Mouse (Mus musculus): ENCODE results near the gene Tctex1d4. TPM values are rescaled to one million over a fixed set of nuclear protein-coding genes. Genes with fewer than 3 reads are reported as not detected.

Tctex1d4 gene
- total and polyA plus RNA-seq, 3 experiments, result 1.7 to 2.4 (median 1.8) TPM

- H3K36me3 ChIP-seq (replicated peaks), result peaks cover 53% of the 10 kb centered on the region
- no peak for TF ChIP-seq GATA1 (IDR thresholded peaks at IDR 0.05; ENCODE audit: borderline replicate concordance, low read length)
- TF ChIP-seq POLR2AphosphoS5 (IDR thresholded peaks at IDR 0.05; ENCODE audit: insufficient replicate concordance, low read depth, low read length), result peak; percentile 84
- no peak for DNase-seq (ENCODE audit: low spot score)
Observed at GRCm38 (mm10) chr4:117148047-117148713, 21.6 kb downstream of the Tctex1d4 start.

GRCm38 (mm10) chr4:117148815-117149214 lies 22.2 kb downstream of the Tctex1d4 start:
- DNase-seq (ENCODE audit: low spot score), result no peak
- peaks cover 13% of the 10 kb centered on the region for H3K27me3 ChIP-seq (ENCODE audit: insufficient read depth, low read length)
- no peak overlapping the region for H3K4me3 ChIP-seq (ENCODE audit: low read depth, low read length)
- peaks cover 60% of the 10 kb centered on the region for H3K36me3 ChIP-seq (replicated peaks)
- peaks cover 37% of the 10 kb centered on the region for H3K4me1 ChIP-seq (ENCODE audit: insufficient read depth, low read depth, low read length)
- no peaks in the 10 kb centered on the region for H3K9me3 ChIP-seq (replicated peaks)
- TF ChIP-seq TAL1 (conservative IDR thresholded peaks at IDR 0.05; ENCODE audit: low read depth, low read length) (no peak), CTCF (IDR thresholded peaks at IDR 0.05; ENCODE audit: low read depth, low read length) (no peak), GATA2 (IDR thresholded peaks at IDR 0.05; ENCODE audit: borderline replicate concordance, low read depth, low read length) (no peak), GATA1 (IDR thresholded peaks at IDR 0.05; ENCODE audit: borderline replicate concordance, low read length) (no peak)
- ATAC-seq (ENCODE audit: extremely low read depth, insufficient number of reproducible peaks, low FRiP score, poor library complexity, severe bottlenecking), result no peak

More at GRCm38 (mm10) chr4:117148047-117148713, 21.6 kb downstream of the Tctex1d4 start:
- Histone ChIP-seq H3K27me3 (ENCODE audit: insufficient read depth, low read length) (peaks cover 18% of the 10 kb centered on the region), H3K4me1 (ENCODE audit: insufficient read depth, low read depth, low read length) (peaks cover 31% of the 10 kb centered on the region), H3K4me3 (ENCODE audit: low read depth, low read length) (no peak overlapping the region), H3K9me3 (replicated peaks) (no peaks in the 10 kb centered on the region)
- ATAC-seq (ENCODE audit: extremely low read depth, insufficient number of reproducible peaks, low FRiP score, poor library complexity, severe bottlenecking), result no peak

- ATAC-seq (ENCODE audit: extremely low read depth, insufficient number of reproducible peaks, low FRiP score, poor library complexity, severe bottlenecking) (no peak), DNase-seq (ENCODE audit: low spot score) (no peak)
- Histone ChIP-seq H3K9me3 (replicated peaks) (no peaks in the 10 kb centered on the region), H3K4me1 (ENCODE audit: insufficient read depth, low read depth, low read length) (peaks cover 40% of the 10 kb centered on the region), H3K27me3 (ENCODE audit: insufficient read depth, low read length) (peaks cover 5% of the 10 kb centered on the region; the same call in 1 of the 2 replicates), H3K36me3 (replicated peaks) (peaks cover 67% of the 10 kb centered on the region), H3K4me3 (ENCODE audit: low read depth, low read length) (no peak overlapping the region)
- TF ChIP-seq POLR2AphosphoS5 (IDR thresholded peaks at IDR 0.05; ENCODE audit: insufficient replicate concordance, low read depth, low read length) (peak; percentile 88; the same call in 1 of the 2 replicates), CTCF (IDR thresholded peaks at IDR 0.05; ENCODE audit: low read depth, low read length) (no peak)
Observed at GRCm38 (mm10) chr4:117149291-117150211, 23.0 kb downstream of the Tctex1d4 start.

GRCm38 (mm10) chr4:117150212-117150733 lies 23.7 kb downstream of the Tctex1d4 start:
- Histone ChIP-seq H3K4me3 (ENCODE audit: low read depth, low read length) (no peak overlapping the region), H3K4me1 (ENCODE audit: insufficient read depth, low read depth, low read length) (peaks cover 40% of the 10 kb centered on the region), H3K36me3 (replicated peaks) (peaks cover 74% of the 10 kb centered on the region), H3K27me3 (ENCODE audit: insufficient read depth, low read length) (peaks cover under 1% of the 10 kb centered on the region; the same call in 1 of the 2 replicates), H3K9me3 (replicated peaks) (no peaks in the 10 kb centered on the region)
- ATAC-seq (ENCODE audit: extremely low read depth, insufficient number of reproducible peaks, low FRiP score, poor library complexity, severe bottlenecking) (no peak), DNase-seq (ENCODE audit: low spot score) (no peak)
- no peak for TF ChIP-seq GATA1 (IDR thresholded peaks at IDR 0.05; ENCODE audit: borderline replicate concordance, low read length)
- no peak for TF ChIP-seq TAL1 (conservative IDR thresholded peaks at IDR 0.05; ENCODE audit: low read depth, low read length)
- TF ChIP-seq POLR2AphosphoS5 (IDR thresholded peaks at IDR 0.05; ENCODE audit: insufficient replicate concordance, low read depth, low read length), result no peak
- TF ChIP-seq CTCF (IDR thresholded peaks at IDR 0.05; ENCODE audit: low read depth, low read length), result no peak
- TF ChIP-seq GATA2 (IDR thresholded peaks at IDR 0.05; ENCODE audit: borderline replicate concordance, low read depth, low read length), result no peak

GRCm38 (mm10) chr4:117151416-117151815 lies 24.8 kb downstream of the Tctex1d4 start:
- no peaks in the 10 kb centered on the region for H3K27me3 ChIP-seq (ENCODE audit: insufficient read depth, low read length)
- DNase-seq (ENCODE audit: low spot score), result no peak
- TF ChIP-seq POLR2AphosphoS5 (IDR thresholded peaks at IDR 0.05; ENCODE audit: insufficient replicate concordance, low read depth, low read length) (peak; percentile 89; the same call in 1 of the 2 replicates), GATA1 (IDR thresholded peaks at IDR 0.05; ENCODE audit: borderline replicate concordance, low read length) (no peak)
- H3K4me3 ChIP-seq (ENCODE audit: low read depth, low read length), result peak overlapping the region; percentile 6; the same call in 1 of the 2 replicates
- ATAC-seq (ENCODE audit: extremely low read depth, insufficient number of reproducible peaks, low FRiP score, poor library complexity, severe bottlenecking), result no peak
- no peaks in the 10 kb centered on the region for H3K9me3 ChIP-seq (replicated peaks)
- peaks cover 80% of the 10 kb centered on the region for H3K36me3 ChIP-seq (replicated peaks)
- H3K4me1 ChIP-seq (ENCODE audit: insufficient read depth, low read depth, low read length), result peaks cover 39% of the 10 kb centered on the region

GRCm38 (mm10) chr4:117152714-117153113 lies 26.1 kb downstream of the Tctex1d4 start:
- Histone ChIP-seq H3K27me3 (ENCODE audit: insufficient read depth, low read length) (no peaks in the 10 kb centered on the region), H3K4me3 (ENCODE audit: low read depth, low read length) (peak overlapping the region; percentile 98), H3K36me3 (replicated peaks) (peaks cover 78% of the 10 kb centered on the region), H3K4me1 (ENCODE audit: insufficient read depth, low read depth, low read length) (peaks cover 43% of the 10 kb centered on the region), H3K9me3 (replicated peaks) (no peaks in the 10 kb centered on the region)
- ATAC-seq (ENCODE audit: extremely low read depth, insufficient number of reproducible peaks, low FRiP score, poor library complexity, severe bottlenecking), result no peak
- DNase-seq (ENCODE audit: low spot score), result no peak
- TF ChIP-seq POLR2AphosphoS5 (IDR thresholded peaks at IDR 0.05; ENCODE audit: insufficient replicate concordance, low read depth, low read length) (0 out of 2 replicates have a peak, but pooled peaks have one; percentile 13), TAL1 (conservative IDR thresholded peaks at IDR 0.05; ENCODE audit: low read depth, low read length) (no peak), CTCF (IDR thresholded peaks at IDR 0.05; ENCODE audit: low read depth, low read length) (no peak), GATA2 (IDR thresholded peaks at IDR 0.05; ENCODE audit: borderline replicate concordance, low read depth, low read length) (no peak), GATA1 (IDR thresholded peaks at IDR 0.05; ENCODE audit: borderline replicate concordance, low read length) (no peak)
